Mouse (Mus musculus) intestine, embryonic 15.5 days (tissue): ENCODE data around the gene Fam210b. TPM values are rescaled to one million over a fixed set of nuclear protein-coding genes. Genes with fewer than 3 reads are reported as not detected.

Experiments
- ATAC-seq: fragments of 200-750 bp; cut with Nextera tagmentation; 2 replicates; pipeline ENCODE4 v1.8.0; 2017; ENCODE audit warnings: moderate TSS enrichment, moderate library complexity
- H3K27ac ChIP-seq: fragments of 300-500 bp; sonication (generic); 2 replicates; pipeline ENCODE4 v1.5.1; 2015; ENCODE audit warnings: mild to moderate bottlenecking, inconsistent platforms
- H3K27me3 ChIP-seq: fragments of 300-500 bp; sonication (generic); replicated peaks from 2 replicates; pipeline ENCODE4 v1.6.1; 2015; ENCODE audit warnings: inconsistent platforms
- H3K36me3 ChIP-seq: fragments of 300-500 bp; sonication (generic); 2 replicates; pipeline ENCODE4 v1.6.1; 2015; ENCODE audit warnings: inconsistent platforms
- H3K4me1 ChIP-seq: fragments of 300-500 bp; sonication (generic); replicated peaks from 2 replicates; pipeline ENCODE4 v1.6.1; 2015; ENCODE audit warnings: inconsistent platforms
- H3K4me2 ChIP-seq: fragments of 300-500 bp; sonication (generic); replicated peaks from 2 replicates; pipeline ENCODE4 v1.6.1; 2015; ENCODE audit warnings: mild to moderate bottlenecking, inconsistent platforms
- H3K4me3 ChIP-seq: fragments of 300-500 bp; sonication (generic); replicated peaks from 2 replicates; pipeline ENCODE4 v1.5.1; 2015; ENCODE audit warnings: inconsistent platforms
- H3K9ac ChIP-seq: fragments of 300-500 bp; sonication (generic); 2 replicates; pipeline ENCODE4 v1.6.1; 2015; ENCODE audit warnings: inconsistent platforms
- H3K9me3 ChIP-seq: fragments of 300-500 bp; sonication (generic); 2 replicates; pipeline ENCODE4 v1.6.1; 2016; ENCODE audit warnings: inconsistent platforms
- WGBS: fragments of 180-500 bp; shearing (Covaris S2); methylation state at CpG from one replicate; pipeline ENCODE4 v1.1.7; 2015; 5-methylcytosine and 5-hydroxymethylcytosine counted together
- polyA plus RNA-seq: library from polyadenylated mRNA; unstranded; fragments of >200 nt; fragmentation: Nextera tagmentation; extraction: Ambion mirVana; gene quantifications from 2 replicates; pipeline ENCODE4 v1.2.1, GENCODE M21; 2015

The Fam210b gene
- polyA plus RNA-seq, 1 experiment from 2014 or later, result 14.5 TPM

DNA sequence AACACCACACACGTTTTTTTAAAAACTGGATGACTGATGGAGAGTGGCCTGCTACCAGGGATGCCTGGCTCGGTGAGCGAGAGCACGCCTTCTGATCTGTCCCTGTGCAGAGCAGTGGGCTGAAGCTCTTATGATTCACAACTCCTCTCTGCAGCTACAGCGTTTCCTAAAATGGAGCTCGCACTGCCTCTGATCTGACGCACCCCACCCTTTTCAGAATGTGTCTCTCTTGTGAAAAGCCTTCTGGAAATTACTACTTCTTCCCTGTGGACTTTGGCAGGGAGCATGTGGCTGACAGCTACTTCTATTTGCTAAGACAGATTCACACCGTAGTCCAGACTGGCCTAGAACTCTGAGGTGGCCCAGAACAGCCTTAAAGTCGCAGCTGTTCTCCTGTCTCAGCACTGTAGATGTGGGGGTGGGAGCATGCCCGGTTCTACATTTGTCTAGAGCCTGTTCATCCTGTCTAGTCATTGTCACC lies 46.7 kb downstream of the Fam210b start:
- no peaks in the 10 kb centered on the region for H3K9me3 ChIP-seq
- H3K4me1 ChIP-seq, result no peaks in the 10 kb centered on the region
- no peak overlapping the region for H3K4me3 ChIP-seq
- H3K36me3 ChIP-seq, result no peaks in the 10 kb centered on the region
- H3K27ac ChIP-seq, result 0 out of 2 replicates have a peak overlapping the region, but pooled peaks have one; percentile 22
- no peak overlapping the region for H3K4me2 ChIP-seq
- peak; percentile 67 for ATAC-seq
- WGBS, result 51% methylated on average over 10 of the region's 10 CpGs
- no peak overlapping the region for H3K9ac ChIP-seq
- H3K27me3 ChIP-seq, result no peaks in the 10 kb centered on the region

DNA sequence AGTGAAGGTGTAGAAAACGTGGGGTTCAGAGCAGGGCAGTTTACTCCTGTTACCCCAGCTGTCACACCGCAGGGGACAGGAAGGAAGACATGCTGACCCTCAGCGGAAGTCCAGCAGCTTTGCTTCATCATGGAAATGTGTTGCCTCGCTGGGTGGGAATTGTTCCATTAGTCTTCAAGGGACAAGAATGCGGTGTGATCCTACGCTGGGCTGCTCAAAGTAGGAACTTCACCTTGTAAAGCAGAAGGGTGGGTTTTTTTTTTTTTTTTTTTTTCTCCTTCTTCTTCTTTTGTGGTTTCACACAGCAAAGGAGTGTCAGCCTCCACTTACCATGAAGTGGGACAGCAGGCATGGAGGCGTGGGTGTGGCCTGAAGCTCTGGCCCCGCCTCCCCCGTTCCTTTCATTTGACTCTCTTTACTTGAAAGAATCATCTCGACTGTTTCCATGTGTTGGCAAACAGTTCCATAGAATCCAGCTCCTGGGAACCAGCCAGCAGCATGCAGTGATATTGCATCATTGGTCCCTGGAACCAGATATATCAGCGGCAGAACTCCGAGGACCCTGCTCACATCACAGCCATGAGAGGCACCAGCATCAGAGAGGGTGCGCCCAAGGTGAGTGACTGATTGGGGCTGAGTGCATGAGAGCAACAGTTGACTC lies 48.2 kb downstream of the Fam210b start, which contains the start of gene Cass4:
Gene Cass4 (plus strand): TSS at position 404 of the 661 bp plus-strand sequence.
- no peaks in the 10 kb centered on the region for H3K9me3 ChIP-seq
- WGBS, result 27% methylated on average over 13 of the region's 13 CpGs
- no peaks in the 10 kb centered on the region for H3K27me3 ChIP-seq
- no peak within 1 kb of the TSS for H3K27ac ChIP-seq
- H3K9ac ChIP-seq, result no peak within 1 kb of the TSS
- ATAC-seq, result no peak
- no peak within 1 kb of the TSS for H3K4me2 ChIP-seq
- H3K36me3 ChIP-seq, result no peaks in the 10 kb centered on the region
- no peak within 1 kb of the TSS for H3K4me3 ChIP-seq
- H3K4me1 ChIP-seq, result no peaks in the 10 kb centered on the region

GRCm38 (mm10) chr2:172394052-172394392 lies 48.7 kb downstream of the Fam210b start:
- Histone ChIP-seq H3K27me3 (no peaks in the 10 kb centered on the region), H3K4me2 (no peak overlapping the region), H3K4me3 (no peak overlapping the region), H3K27ac (no peak overlapping the region), H3K36me3 (no peaks in the 10 kb centered on the region), H3K9ac (no peak overlapping the region), H3K4me1 (no peaks in the 10 kb centered on the region), H3K9me3 (no peaks in the 10 kb centered on the region)
- ATAC-seq, result no peak
- WGBS, result 59% methylated on average over 2 of the region's 2 CpGs

DNA sequence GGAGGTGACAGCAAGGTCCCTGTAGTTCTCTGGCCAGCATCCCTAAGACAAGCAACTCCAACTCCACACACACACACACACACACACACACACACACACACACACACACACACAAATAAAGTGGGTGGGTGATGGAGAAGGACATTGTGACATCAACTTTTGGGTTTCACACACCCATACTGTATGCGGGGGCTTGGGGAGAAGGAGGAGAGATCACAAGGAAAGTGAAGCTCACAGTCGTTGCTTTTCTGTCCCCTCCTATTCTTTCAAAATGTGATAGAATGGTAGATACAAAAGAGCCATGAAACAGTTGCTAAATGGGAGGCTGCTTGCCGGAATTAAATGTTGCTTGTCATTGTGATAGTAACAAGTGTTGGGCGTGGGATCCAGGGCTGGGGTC lies 49.3 kb downstream of the Fam210b start:
- H3K4me3 ChIP-seq, result no peak overlapping the region
- H3K9ac ChIP-seq, result no peak overlapping the region
- 58% methylated on average over 4 of the region's 4 CpGs for whole genome bisulfite sequencing
- H3K36me3 ChIP-seq, result no peaks in the 10 kb centered on the region
- H3K27ac ChIP-seq, result no peak overlapping the region
- H3K4me1 ChIP-seq, result no peaks in the 10 kb centered on the region
- H3K4me2 ChIP-seq, result no peak overlapping the region
- no peaks in the 10 kb centered on the region for H3K27me3 ChIP-seq
- ATAC-seq, result no peak
- H3K9me3 ChIP-seq, result no peaks in the 10 kb centered on the region

GRCm38 (mm10) chr2:172395961-172396360 lies 50.6 kb downstream of the Fam210b start:
- 43% methylated on average over 9 of the region's 9 CpGs for WGBS
- no peaks in the 10 kb centered on the region for H3K4me1 ChIP-seq
- no peak overlapping the region for H3K27ac ChIP-seq
- no peak for ATAC-seq
- H3K4me3 ChIP-seq, result no peak overlapping the region
- no peak overlapping the region for H3K4me2 ChIP-seq
- H3K9ac ChIP-seq, result no peak overlapping the region
- H3K36me3 ChIP-seq, result no peaks in the 10 kb centered on the region
- no peaks in the 10 kb centered on the region for H3K27me3 ChIP-seq
- no peaks in the 10 kb centered on the region for H3K9me3 ChIP-seq

- no peak overlapping the region for H3K4me2 ChIP-seq
- H3K4me1 ChIP-seq, result no peaks in the 10 kb centered on the region
- no peak for ATAC-seq
- no peaks in the 10 kb centered on the region for H3K9me3 ChIP-seq
- H3K36me3 ChIP-seq, result no peaks in the 10 kb centered on the region
- H3K27me3 ChIP-seq, result no peaks in the 10 kb centered on the region
- WGBS, result 26% methylated on average over 9 of the region's 9 CpGs
- H3K4me3 ChIP-seq, result no peak overlapping the region
- no peak overlapping the region for H3K9ac ChIP-seq
- no peak overlapping the region for H3K27ac ChIP-seq
These were observed 54.5 kb downstream of the Fam210b start for GRCm38 (mm10) chr2:172399901-172400300.

DNA sequence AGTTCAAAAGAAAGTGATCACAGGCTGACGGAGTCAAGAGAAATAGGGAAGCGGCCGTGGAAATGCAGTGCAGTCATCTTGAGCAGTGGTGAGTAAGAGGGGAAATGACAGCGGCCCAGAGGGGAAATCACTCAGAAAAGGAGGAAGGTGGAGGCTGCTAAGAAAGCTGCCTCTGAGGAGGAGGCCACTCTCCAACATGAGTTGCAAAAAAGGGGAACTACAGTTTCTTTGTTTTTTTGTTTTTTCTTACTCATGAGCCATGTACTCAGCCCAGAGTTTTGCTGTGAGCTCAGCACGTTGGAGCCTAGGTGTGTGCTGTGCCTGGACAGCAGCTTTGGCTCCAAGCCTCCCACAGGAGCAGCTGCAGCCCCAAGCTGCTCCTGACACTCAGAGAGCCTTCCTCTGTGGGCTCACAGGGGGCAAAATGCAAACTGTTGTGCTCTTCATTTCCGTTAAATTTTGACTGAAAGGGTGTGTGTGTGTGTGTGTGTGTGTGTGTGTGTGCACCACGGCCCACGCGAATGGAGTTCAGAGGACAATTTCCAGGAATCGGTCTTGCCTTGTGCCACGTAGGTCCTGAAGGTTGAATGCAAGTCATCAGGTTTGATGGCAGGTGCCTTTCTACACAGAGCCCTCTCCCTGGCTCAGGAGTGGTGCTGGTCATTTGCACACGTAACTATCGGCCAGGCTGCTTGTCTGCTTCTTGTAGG lies 55.9 kb downstream of the Fam210b start:
- H3K27me3 ChIP-seq, result no peaks in the 10 kb centered on the region
- H3K27ac ChIP-seq, result no peak overlapping the region
- H3K4me3 ChIP-seq, result no peak overlapping the region
- no peaks in the 10 kb centered on the region for H3K36me3 ChIP-seq
- ATAC-seq, result no peak
- H3K4me2 ChIP-seq, result no peak overlapping the region
- H3K9ac ChIP-seq, result no peak overlapping the region
- H3K4me1 ChIP-seq, result no peaks in the 10 kb centered on the region
- no peaks in the 10 kb centered on the region for H3K9me3 ChIP-seq
- 65% methylated on average over 13 of the region's 13 CpGs for WGBS

DNA sequence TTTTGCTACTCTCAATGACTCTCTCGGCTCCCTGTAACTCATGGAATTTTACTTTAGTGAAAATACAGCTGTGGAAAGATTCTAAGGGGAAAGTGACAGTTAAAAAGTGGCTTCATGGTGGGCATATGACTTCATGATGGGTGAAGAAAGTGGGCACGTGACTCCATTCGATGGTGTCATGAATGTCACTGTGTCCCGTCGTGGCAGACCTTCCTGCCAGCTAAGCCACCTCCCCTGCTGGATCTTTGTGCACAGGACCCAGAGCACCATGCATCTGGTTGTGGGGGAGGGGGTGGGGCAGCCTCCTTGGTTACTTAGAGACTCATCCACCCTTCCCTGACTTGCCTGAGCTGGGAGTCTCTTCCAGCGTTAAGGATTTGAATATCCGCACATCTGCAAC lies 58.9 kb downstream of the Fam210b start:
- H3K9ac ChIP-seq, result no peak overlapping the region
- no peaks in the 10 kb centered on the region for H3K9me3 ChIP-seq
- H3K4me1 ChIP-seq, result no peaks in the 10 kb centered on the region
- no peak overlapping the region for H3K27ac ChIP-seq
- no peaks in the 10 kb centered on the region for H3K36me3 ChIP-seq
- ATAC-seq, result no peak
- WGBS, result 58% methylated on average over 7 of the region's 7 CpGs
- no peak overlapping the region for H3K4me2 ChIP-seq
- no peaks in the 10 kb centered on the region for H3K27me3 ChIP-seq
- no peak overlapping the region for H3K4me3 ChIP-seq

- Histone ChIP-seq H3K27me3 (no peaks in the 10 kb centered on the region), H3K4me3 (no peak overlapping the region), H3K36me3 (no peaks in the 10 kb centered on the region), H3K9ac (no peak overlapping the region), H3K27ac (no peak overlapping the region), H3K4me2 (no peak overlapping the region), H3K4me1 (no peaks in the 10 kb centered on the region), H3K9me3 (no peaks in the 10 kb centered on the region)
- 65% methylated on average over 3 of the region's 3 CpGs for WGBS
- no peak for ATAC-seq
These were observed 59.6 kb downstream of the Fam210b start for GRCm38 (mm10) chr2:172405011-172405410.

Other genes with a start within 250 kb of the Fam210b start
- not detected in 2 replicates for gene Mc3r, start 97.1 kb upstream of the Fam210b start, polyA plus RNA-seq
- gene Aurka, start 25.0 kb downstream of the Fam210b start, polyA plus RNA-seq, result 99.6 and 103 TPM in 2 replicates
- gene Cstf1, start 25.1 kb downstream of the Fam210b start, polyA plus RNA-seq, result 35.1 and 39.5 TPM in 2 replicates
- gene Cass4, start 48.2 kb downstream of the Fam210b start, polyA plus RNA-seq, result 0.18 and 0.29 TPM in 2 replicates
- 69.8 and 70.1 TPM in 2 replicates for gene Rtf2, start 95.0 kb downstream of the Fam210b start, polyA plus RNA-seq
- gene Gcnt7, start 113.0 kb downstream of the Fam210b start, polyA plus RNA-seq, result 0.95 and 1.1 TPM in 2 replicates
- gene Fam209, start 127.0 kb downstream of the Fam210b start, polyA plus RNA-seq, result not detected in 2 replicates
- gene Tfap2c, start 204.0 kb downstream of the Fam210b start, polyA plus RNA-seq, result 0.06 and 0.15 TPM in 2 replicates